Mouse (Mus musculus) kidney, embryonic 15.5 days (tissue): Measurements from ENCODE around the gene Fthl17b. TPM values are rescaled to one million over a fixed set of nuclear protein-coding genes. Genes with fewer than 3 reads are reported as not detected.
"Not testable (repeated sequence)": the region's sequence is repeated elsewhere in the genome, so short reads cannot be mapped to it uniquely, and the experiment has no call there.

Experiments
- ATAC-seq: fragments of 200-750 bp; cut with Nextera tagmentation; replicated peaks from 2 replicates; pipeline ENCODE4 v1.8.0; 2017; ENCODE audit warnings: moderate TSS enrichment; ENCODE audit not compliant: low FRiP score
- H3K27ac ChIP-seq: fragments of 300-500 bp; sonication (generic); 2 replicates; pipeline ENCODE4 v1.5.1; 2015; ENCODE audit warnings: mild to moderate bottlenecking, inconsistent platforms
- H3K27me3 ChIP-seq: fragments of 300-500 bp; sonication (generic); 2 replicates; pipeline ENCODE4 v1.6.1; 2015; ENCODE audit warnings: inconsistent platforms
- H3K36me3 ChIP-seq: fragments of 300-500 bp; sonication (generic); 2 replicates; pipeline ENCODE4 v1.6.1; 2015; ENCODE audit warnings: inconsistent platforms
- H3K4me1 ChIP-seq: fragments of 300-500 bp; sonication (generic); 2 replicates; pipeline ENCODE4 v1.6.1; 2015; ENCODE audit warnings: inconsistent platforms
- H3K4me2 ChIP-seq: fragments of 300-500 bp; sonication (generic); 2 replicates; pipeline ENCODE4 v1.6.1; 2015; ENCODE audit warnings: moderate library complexity, mild to moderate bottlenecking, inconsistent platforms
- H3K4me3 ChIP-seq: fragments of 300-500 bp; sonication (generic); replicated peaks from 2 replicates; pipeline ENCODE4 v1.5.1; 2015; ENCODE audit warnings: mild to moderate bottlenecking, inconsistent platforms
- H3K9ac ChIP-seq: fragments of 300-500 bp; sonication (generic); 2 replicates; pipeline ENCODE4 v1.6.1; 2015; ENCODE audit warnings: mild to moderate bottlenecking, inconsistent platforms
- H3K9me3 ChIP-seq: fragments of 300-500 bp; sonication (generic); replicated peaks from 2 replicates; pipeline ENCODE4 v1.6.1; 2016; ENCODE audit warnings: inconsistent platforms
- WGBS: fragments of 180-500 bp; shearing (Covaris S2); methylation state at CpG from one replicate; pipeline ENCODE4 v1.1.7; 2015; ENCODE audit warnings: mixed read lengths; 5-methylcytosine and 5-hydroxymethylcytosine counted together
- polyA plus RNA-seq: library from polyadenylated mRNA; unstranded; fragments of >200 nt; fragmentation: Nextera tagmentation; extraction: Ambion mirVana; gene quantifications from 2 replicates; pipeline ENCODE4 v1.2.1, GENCODE M21; 2015

Fthl17b gene
- not detected in 2 replicates for polyA plus RNA-seq

DNA sequence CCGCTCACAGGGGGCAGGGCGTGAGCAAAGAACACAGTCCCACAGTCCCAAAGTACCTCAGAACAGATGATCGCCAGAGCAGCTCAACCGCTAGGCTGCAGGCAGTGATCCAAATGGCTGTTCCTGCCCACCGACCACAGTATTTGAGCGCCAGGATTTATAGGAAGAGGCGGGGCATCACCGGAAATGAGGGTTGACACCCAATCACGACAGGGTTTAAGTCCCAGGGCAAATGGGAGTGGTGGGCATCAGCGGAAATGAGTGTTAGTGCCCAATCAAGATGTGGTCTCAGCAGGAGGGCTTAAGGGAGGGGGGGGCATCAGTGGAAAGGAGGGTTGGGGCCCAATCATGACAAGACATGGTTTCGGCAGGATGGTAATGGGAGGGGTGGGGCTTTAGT lies at the start of gene Fthl17b:
TSS of gene Fthl17b (minus strand) at position 101 of the 400 bp plus-strand sequence.
- H3K27ac ChIP-seq, H3K4me1 ChIP-seq, H3K9me3 ChIP-seq, H3K9ac ChIP-seq, H3K36me3 ChIP-seq, H3K4me3 ChIP-seq, H3K27me3 ChIP-seq, ATAC-seq, H3K4me2 ChIP-seq: not testable (repeated sequence)
- WGBS, result 92% methylated on average over 4 of the region's 11 CpGs

DNA sequence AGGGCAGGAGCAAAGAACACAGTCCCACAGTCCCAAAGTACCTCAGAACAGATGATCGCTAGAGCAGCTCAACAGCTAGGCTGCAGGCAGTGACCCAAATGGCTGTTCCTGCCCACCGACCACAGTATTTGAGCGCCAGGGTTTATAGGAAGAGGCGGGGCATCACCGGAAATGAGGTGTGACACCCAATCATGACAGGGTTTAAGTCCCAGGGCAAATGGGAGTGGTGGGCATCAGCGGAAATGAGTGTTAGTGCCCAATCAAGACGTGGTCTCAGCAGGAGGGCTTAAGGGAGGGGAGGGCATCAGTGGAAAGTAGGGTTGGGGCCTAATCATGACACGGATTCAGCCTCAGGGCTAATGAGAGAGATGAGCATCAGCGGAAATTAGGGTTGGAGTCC lies 23.9 kb upstream of the Fthl17b start, which contains the start of gene Fthl17d:
TSS of gene Fthl17d (minus strand) at position 101 of the 400 bp plus-strand sequence.
- not testable (repeated sequence) for H3K36me3 ChIP-seq, H3K27me3 ChIP-seq, H3K4me3 ChIP-seq, H3K4me1 ChIP-seq, H3K4me2 ChIP-seq, H3K9me3 ChIP-seq, H3K9ac ChIP-seq, ATAC-seq, H3K27ac ChIP-seq
- no CpG with 5 or more reads among the region's 9 CpGs for WGBS

DNA sequence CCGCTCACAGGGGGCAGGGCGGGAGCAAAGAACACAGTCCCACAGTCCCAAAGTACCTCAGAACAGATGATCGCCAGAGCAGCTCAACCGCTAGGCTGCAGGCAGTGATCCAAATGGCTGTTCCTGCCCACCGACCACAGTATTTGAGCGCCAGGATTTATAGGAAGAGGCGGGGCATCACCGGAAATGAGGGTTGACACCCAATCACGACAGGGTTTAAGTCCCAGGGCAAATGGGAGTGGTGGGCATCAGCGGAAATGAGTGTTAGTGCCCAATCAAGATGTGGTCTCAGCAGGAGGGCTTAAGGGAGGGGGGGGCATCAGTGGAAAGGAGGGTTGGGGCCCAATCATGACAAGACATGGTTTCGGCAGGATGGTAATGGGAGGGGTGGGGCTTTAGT lies 13.7 kb upstream of the Fthl17b start, which contains the start of gene Fthl17c:
TSS of gene Fthl17c (minus strand) at position 101 of the 400 bp plus-strand sequence.
- not testable (repeated sequence) for ATAC-seq

DNA sequence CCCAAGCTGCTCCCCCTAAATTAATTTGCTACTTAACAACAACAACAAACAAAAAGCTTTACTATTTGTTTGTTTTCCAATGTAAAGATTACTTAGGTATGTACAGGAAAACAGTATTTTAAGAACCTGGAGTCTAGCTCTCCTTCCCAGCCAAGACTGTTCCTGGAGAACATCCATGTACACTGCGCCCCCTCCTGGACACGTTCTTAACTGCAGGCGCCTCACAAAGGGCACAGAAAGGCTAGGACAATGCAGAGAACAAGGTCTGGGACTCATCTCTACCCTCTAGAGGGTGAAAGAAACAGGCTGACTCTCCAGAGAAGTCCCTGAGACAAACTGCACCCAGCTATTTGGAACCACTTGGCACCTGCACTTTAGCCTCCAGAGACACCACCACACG lies 1.8 kb upstream of the Fthl17b start:
- not testable (repeated sequence) for H3K9me3 ChIP-seq, H3K9ac ChIP-seq, H3K36me3 ChIP-seq, ATAC-seq, H3K4me3 ChIP-seq, H3K4me1 ChIP-seq, H3K27me3 ChIP-seq, H3K4me2 ChIP-seq, H3K27ac ChIP-seq
- WGBS, result 50% methylated on average over 4 of the region's 4 CpGs

More for the DNA sequence above, 13.7 kb upstream of the Fthl17b start, which contains the start of gene Fthl17c:
- not testable (repeated sequence) for H3K4me1 ChIP-seq, H3K27ac ChIP-seq, H3K36me3 ChIP-seq, H3K4me3 ChIP-seq, H3K27me3 ChIP-seq, H3K9ac ChIP-seq, H3K4me2 ChIP-seq, H3K9me3 ChIP-seq
- WGBS, result no CpG with 5 or more reads among the region's 11 CpGs

DNA sequence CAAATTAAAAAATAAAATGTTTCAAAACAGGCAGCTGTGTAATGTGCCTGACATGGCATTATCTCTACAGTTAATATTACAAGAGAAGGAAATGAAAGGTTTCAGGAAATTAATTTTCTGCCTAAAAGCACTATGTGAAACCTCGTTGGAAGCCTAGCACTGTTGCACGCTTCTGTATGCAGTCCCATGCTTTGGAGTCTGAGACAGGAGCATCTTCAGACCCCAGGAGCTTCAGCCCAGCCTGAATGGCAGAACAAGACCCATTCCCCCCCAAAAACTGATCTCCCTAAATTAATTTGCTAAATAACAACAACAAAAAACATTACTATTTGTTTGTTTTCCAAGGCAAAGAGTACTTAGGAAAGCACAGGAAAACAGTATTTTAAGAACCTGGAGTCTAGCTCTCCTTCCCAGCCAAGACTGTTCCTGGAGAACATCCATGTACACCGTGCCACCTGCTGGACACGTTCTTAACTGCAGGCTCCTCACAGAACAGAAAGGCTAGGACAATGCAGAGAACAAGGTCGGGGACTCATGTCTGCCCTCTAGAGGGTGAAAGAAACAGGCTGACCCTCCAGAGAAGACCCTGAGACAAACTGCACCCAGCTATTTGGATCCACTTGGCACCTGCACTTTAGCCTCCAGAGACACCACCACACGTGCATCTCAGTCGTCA lies 14.5 kb downstream of the Fthl17b start:
- 15% methylated on average over 7 of the region's 7 CpGs for WGBS
- ATAC-seq, result peak; percentile 70; the same call in 1 of the 2 replicates
- not testable (repeated sequence) for H3K9ac ChIP-seq, H3K4me3 ChIP-seq, H3K27me3 ChIP-seq, H3K9me3 ChIP-seq, H3K27ac ChIP-seq, H3K4me2 ChIP-seq, H3K4me1 ChIP-seq, H3K36me3 ChIP-seq

DNA sequence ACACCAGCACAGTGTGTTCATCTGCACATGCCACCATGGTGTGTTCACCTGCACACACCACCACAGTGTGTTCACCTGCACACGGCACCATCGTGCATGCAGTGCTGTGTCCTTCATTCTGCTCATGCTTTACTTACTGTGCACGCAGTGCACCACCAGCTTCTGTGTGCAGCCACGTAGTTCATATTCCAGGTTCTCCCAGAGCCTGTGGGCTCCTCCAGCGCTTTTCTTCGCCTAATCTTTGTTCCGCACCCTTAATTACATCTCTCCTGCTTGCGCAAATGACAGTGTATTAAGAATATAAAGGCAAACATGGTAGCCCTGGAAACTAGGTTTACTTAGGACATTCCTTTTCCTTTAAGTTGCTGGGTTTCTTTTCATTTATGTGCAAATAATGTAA lies 18.7 kb downstream of the Fthl17b start:
- Histone ChIP-seq H3K36me3 (no peaks in the 10 kb centered on the region), H3K4me2 (no peak overlapping the region), H3K9ac (no peak overlapping the region), H3K9me3 (no peaks in the 10 kb centered on the region), H3K27me3 (no peaks in the 10 kb centered on the region), H3K27ac (no peak overlapping the region), H3K4me1 (no peaks in the 10 kb centered on the region), H3K4me3 (no peak overlapping the region)
- 83% methylated on average over 8 of the region's 8 CpGs for WGBS
- no peak for ATAC-seq

DNA sequence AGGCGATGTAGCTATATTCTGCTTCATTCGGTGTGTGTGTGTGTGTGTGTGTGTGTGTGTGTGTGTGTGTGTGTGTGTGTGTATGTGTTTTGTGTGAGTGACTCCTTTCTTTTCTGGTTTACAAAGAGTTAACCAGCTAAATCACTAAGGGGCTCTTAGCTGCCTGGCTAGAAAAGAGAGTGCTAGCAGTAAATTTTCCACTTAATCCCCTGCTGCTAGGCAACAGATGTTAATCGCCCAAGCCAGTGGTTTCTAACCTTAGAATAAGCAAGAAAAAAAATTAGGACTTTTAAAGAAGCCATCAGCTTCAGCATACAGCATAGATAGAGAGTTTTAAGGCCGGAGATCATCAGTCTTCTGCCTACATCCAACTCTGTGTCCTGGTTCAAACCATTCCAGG lies 35.5 kb downstream of the Fthl17b start:
- Histone ChIP-seq H3K27ac (no peak overlapping the region), H3K36me3 (no peaks in the 10 kb centered on the region), H3K9me3 (no peaks in the 10 kb centered on the region), H3K4me1 (no peaks in the 10 kb centered on the region), H3K4me2 (no peak overlapping the region), H3K27me3 (no peaks in the 10 kb centered on the region), H3K9ac (no peak overlapping the region), H3K4me3 (no peak overlapping the region)
- no peak for ATAC-seq
- WGBS, result 34% methylated on average over 4 of the region's 4 CpGs

DNA sequence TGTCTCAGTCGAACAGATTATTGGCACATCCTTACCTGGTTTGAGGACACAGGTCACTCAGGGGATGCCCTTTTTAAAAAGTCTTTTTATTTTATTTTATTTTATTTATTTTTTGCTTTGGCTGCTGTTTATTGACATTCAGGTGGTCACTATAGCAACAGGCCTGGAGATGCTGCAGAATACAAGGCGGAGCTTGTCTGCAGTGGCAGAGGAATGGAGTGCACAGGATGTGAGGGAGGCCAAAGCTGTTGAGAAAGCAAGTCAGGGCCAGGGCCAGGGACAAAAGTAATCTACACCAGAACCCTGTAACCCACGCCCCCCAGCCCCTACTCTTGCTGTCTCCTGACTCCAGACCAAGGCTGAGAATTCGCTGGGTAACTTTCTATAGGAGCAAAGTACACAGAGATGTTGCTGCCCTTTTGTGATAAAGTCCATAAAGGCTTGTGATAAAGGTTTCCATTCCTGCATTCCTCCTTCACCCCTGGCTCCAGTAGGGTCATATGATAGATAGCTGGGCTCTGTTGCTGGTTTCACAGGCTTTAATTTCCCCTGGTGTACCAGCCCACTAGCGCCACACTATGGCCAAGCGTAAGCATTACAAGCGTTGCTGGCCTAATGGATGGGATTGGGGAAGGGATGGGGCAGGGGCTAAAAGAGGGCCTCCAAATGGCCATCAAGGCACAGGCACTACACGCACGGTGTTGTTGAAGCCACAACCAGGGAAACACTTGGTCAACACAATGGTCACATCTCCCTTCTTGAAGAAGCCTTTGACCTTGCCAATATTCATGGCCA lies 40.8 kb downstream of the Fthl17b start:
- Histone ChIP-seq H3K4me1 (no peaks in the 10 kb centered on the region), H3K27me3 (no peaks in the 10 kb centered on the region), H3K27ac (no peak overlapping the region), H3K4me3 (no peak overlapping the region), H3K36me3 (no peaks in the 10 kb centered on the region), H3K9me3 (no peaks in the 10 kb centered on the region), H3K9ac (no peak overlapping the region), H3K4me2 (no peak overlapping the region)
- WGBS, result 60% methylated on average over 9 of the region's 9 CpGs
- no peak for ATAC-seq

DNA sequence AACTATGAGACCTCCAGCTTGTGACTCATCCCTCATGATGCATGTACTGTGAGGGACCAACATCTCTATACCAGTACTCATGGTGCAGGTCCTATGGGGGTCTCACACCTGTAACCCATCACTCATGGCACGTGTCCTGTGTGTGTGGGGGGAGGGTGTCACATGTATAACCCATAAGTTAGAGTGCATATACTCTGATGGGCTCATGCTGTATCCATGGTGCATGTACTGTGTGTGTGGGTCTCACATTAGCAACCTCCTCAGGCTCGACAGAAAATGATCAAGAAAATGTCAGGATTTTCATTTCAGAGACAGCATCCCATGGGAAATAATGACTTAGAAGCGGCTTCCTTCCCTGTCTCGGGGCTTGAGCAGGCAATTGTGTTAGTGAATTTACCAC lies 41.7 kb downstream of the Fthl17b start:
- H3K9me3 ChIP-seq, result no peaks in the 10 kb centered on the region
- ATAC-seq, result no peak
- no peaks in the 10 kb centered on the region for H3K4me1 ChIP-seq
- no peak overlapping the region for H3K4me3 ChIP-seq
- no peaks in the 10 kb centered on the region for H3K36me3 ChIP-seq
- no peak overlapping the region for H3K4me2 ChIP-seq
- 67% methylated on average over 4 of the region's 4 CpGs for WGBS
- H3K27me3 ChIP-seq, result no peaks in the 10 kb centered on the region
- H3K27ac ChIP-seq, result no peak overlapping the region
- no peak overlapping the region for H3K9ac ChIP-seq

Other genes with a start within 250 kb of the Fthl17b start
- gene Ssx9, start 214.5 kb downstream of the Fthl17b start, polyA plus RNA-seq, result not detected in 2 replicates
- not detected in 2 replicates for gene Ssxb5, start 159.3 kb downstream of the Fthl17b start, polyA plus RNA-seq
- not detected in 2 replicates for gene Gm6592, start 119.0 kb downstream of the Fthl17b start, polyA plus RNA-seq
- not detected in 2 replicates for gene Gm5751, start 88.7 kb downstream of the Fthl17b start, polyA plus RNA-seq
- gene B630019K06Rik, start 70.6 kb downstream of the Fthl17b start, polyA plus RNA-seq, result 3.6 and 3.7 TPM in 2 replicates
- not detected in 2 replicates for gene Fthl17c, start 13.6 kb upstream of the Fthl17b start, polyA plus RNA-seq
- not detected in 2 replicates for gene Fthl17d, start 23.8 kb upstream of the Fthl17b start, polyA plus RNA-seq
- not detected in 2 replicates for gene Fthl17e, start 70.5 kb upstream of the Fthl17b start, polyA plus RNA-seq
- gene Fthl17f, start 100.0 kb upstream of the Fthl17b start, polyA plus RNA-seq, result not detected in 2 replicates
- not detected in 2 replicates for gene 4930402K13Rik, start 141.6 kb upstream of the Fthl17b start, polyA plus RNA-seq
- gene Lancl3, start 236.9 kb upstream of the Fthl17b start, polyA plus RNA-seq, result 0.99 and 1.3 TPM in 2 replicates